Mouse (Mus musculus): Measurements from ENCODE around the gene Gm15319. TPM values are rescaled to one million over a fixed set of nuclear protein-coding genes. Genes with fewer than 3 reads are reported as not detected.
A peak's percentile ranks its signal among the peaks of the same experiment; 100 is the strongest.
"Not testable (repeated sequence)": the region's sequence is repeated elsewhere in the genome, so short reads cannot be mapped to it uniquely, and the experiment has no call there.

The Gm15319 gene
- polyA plus RNA-seq (2016; fragmentation: Nextera tagmentation; extraction: Ambion mirVana) = not detected in 2 replicates

DNA sequence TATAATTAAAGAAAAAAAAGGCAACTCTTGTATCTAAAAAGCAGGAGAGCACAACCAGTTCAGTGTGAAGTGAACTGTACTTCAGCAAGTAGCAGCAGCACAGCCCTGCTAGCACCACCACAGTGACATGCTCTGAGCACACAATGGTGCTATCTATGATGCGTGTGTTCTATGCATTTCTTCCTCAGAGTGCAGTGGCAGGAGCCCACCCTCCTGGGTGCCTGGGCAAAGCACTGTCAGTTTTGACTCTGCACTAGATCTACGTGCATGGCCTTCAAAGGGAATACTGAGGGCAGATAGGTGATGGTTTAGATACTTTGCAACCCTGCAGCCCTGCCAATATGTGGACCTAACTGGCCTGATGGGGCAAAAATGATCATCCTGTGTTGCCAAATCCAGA is at the start of gene Gm15319:
Gene Gm15319, minus strand, starts transcription at position 101 of the 400 bp plus-strand sequence.
- ATAC-seq (ENCODE audit: insufficient number of reproducible peaks, insufficient read depth, low FRiP score, low TSS enrichment, low read depth); H3K4me3 ChIP-seq (replicated peaks); H3K4me1 ChIP-seq (replicated peaks); H3K4me2 ChIP-seq; H3K27ac ChIP-seq; H3K9ac ChIP-seq (replicated peaks); H3K9me3 ChIP-seq; H3K36me3 ChIP-seq; H3K27me3 ChIP-seq: not testable (repeated sequence)
- WGBS = no CpG with 5 or more reads among the region's 2 CpGs

DNA sequence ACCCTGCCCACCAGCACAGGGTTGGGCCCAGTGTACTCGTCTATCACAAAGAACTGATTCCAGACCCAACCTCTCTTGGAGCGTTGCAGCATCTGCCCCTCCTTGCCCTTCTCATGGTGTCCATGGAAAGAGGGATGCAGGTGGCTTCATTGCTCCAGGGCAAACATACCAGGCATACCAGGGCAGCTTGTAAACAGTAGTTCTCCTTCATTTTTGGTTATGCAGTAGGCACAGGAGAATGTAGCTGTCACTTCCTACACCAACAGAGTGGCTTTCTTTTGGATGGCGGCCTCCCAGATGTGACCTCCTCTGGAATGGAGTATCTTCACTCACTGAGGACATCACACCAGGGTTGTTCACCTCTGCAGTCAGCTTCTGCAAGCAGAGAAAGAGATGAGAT is 47.3 kb upstream of the Gm15319 start:
- not testable (repeated sequence) for H3K36me3 ChIP-seq; ATAC-seq (ENCODE audit: insufficient number of reproducible peaks, insufficient read depth, low FRiP score, low TSS enrichment, low read depth); H3K4me3 ChIP-seq (replicated peaks); H3K4me1 ChIP-seq (replicated peaks); H3K9ac ChIP-seq (replicated peaks); H3K27me3 ChIP-seq; H3K9me3 ChIP-seq; H3K27ac ChIP-seq; H3K4me2 ChIP-seq
- WGBS = 67% methylated on average over 1 of the region's 3 CpGs

GRCm38 (mm10) chr8:20408441-20409030 is 45.5 kb upstream of the Gm15319 start:
- H3K4me3 ChIP-seq (replicated peaks); H3K9ac ChIP-seq (replicated peaks); H3K4me2 ChIP-seq; H3K4me1 ChIP-seq (replicated peaks); H3K27me3 ChIP-seq; ATAC-seq (ENCODE audit: insufficient number of reproducible peaks, insufficient read depth, low FRiP score, low TSS enrichment, low read depth); H3K9me3 ChIP-seq; H3K27ac ChIP-seq; H3K36me3 ChIP-seq: not testable (repeated sequence)
- 93% methylated on average over 8 of the region's 8 CpGs for WGBS

DNA sequence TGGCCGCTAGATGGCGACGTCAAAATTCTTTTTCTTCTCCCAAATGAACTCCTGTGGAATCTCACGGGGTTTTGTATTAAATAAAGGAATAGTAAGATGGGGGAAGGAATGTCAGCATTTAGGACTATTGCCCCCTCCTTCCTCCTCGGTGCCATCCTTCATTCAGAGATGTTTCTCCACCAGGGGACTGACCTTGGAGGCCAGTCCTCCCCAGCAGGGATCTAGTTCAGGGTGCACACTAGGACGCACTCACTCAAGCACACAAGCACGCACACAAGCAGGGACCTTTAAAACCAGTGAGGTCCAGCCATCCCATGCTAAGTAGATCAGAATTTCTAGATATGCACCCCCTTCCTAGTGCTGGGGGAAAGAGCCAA is 26.3 kb upstream of the Gm15319 start:
- not testable (repeated sequence) for H3K27me3 ChIP-seq; H3K4me2 ChIP-seq; H3K9me3 ChIP-seq; H3K4me1 ChIP-seq (replicated peaks); H3K27ac ChIP-seq; H3K9ac ChIP-seq (replicated peaks); H3K36me3 ChIP-seq; H3K4me3 ChIP-seq (replicated peaks)
- WGBS = 29% methylated on average over 6 of the region's 7 CpGs
- peak; percentile 52; the same call in 1 of the 2 replicates for ATAC-seq (ENCODE audit: insufficient number of reproducible peaks, insufficient read depth, low FRiP score, low TSS enrichment, low read depth)

DNA sequence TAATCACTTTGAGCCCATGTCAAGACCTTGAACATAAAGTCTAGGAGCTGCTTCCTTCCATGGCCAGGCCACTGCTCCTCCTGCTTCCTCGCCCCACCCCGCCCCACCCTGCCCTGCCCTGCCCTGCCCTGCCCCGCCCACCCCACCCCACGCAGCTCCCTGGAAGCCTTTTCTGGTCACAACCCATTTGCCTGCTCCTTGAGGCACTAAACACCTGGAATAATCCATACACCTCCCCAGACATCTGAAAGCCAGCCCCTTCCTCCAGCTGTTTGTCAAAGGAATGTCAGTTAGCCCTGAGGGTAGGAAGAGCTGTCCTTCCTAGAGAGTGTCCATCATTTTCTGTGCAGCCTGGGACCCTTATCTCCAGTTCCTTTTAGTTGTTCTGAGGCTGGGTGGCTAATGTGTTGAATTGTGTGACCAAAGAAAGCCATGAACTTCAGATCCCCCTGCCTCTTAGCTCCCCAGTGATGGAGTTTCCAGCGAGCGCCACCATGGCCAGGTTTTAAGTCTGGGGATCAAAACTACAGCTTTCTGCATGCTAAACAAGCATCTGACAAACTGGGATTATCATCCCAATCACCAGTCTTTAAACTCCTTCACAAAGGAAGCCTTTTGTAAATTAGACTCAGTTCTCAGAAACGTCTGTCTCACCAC is 25.8 kb upstream of the Gm15319 start:
- H3K36me3 ChIP-seq; H3K9me3 ChIP-seq; H3K4me1 ChIP-seq (replicated peaks); H3K4me2 ChIP-seq; H3K27ac ChIP-seq; H3K9ac ChIP-seq (replicated peaks); H3K4me3 ChIP-seq (replicated peaks); H3K27me3 ChIP-seq: not testable (repeated sequence)
- WGBS = 29% methylated on average over 2 of the region's 7 CpGs
- ATAC-seq (ENCODE audit: insufficient number of reproducible peaks, insufficient read depth, low FRiP score, low TSS enrichment, low read depth) = peak; percentile 56; the same call in 1 of the 2 replicates

DNA sequence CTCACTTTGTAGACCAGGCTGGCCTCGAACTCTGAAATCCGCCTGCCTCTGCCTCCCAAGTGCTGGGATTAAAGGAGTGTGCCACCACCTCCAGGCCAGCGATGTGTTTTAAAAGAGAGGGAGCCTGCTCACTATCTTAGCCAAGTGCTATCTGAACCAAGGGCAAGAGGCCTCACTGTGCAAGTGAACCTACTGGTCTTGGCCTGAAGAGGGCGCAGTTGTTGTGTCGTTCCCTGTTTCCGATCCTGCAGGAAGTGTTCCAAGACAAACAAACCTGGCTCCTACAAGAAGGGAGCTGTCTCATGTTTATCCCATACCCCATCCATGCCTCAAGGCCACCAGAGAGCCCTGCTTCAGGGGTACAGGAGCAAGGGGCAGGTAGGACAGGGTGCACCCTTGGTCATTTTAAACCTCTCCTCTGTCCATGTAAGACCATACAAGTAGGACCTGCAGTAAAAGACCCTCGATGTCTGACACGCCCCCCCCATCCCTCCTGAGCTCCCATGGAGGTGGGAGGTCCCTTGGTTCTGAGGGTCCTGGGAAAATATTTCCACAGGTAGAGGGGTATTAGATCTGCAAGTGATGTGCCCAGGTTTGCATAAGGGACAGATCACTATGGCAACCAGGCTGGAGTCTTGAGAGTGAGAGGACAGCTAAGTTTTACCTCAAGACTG is 24.2 kb upstream of the Gm15319 start:
- H3K4me3 ChIP-seq (replicated peaks); H3K36me3 ChIP-seq; H3K4me1 ChIP-seq (replicated peaks); H3K4me2 ChIP-seq; ATAC-seq (ENCODE audit: insufficient number of reproducible peaks, insufficient read depth, low FRiP score, low TSS enrichment, low read depth); H3K27me3 ChIP-seq; H3K9ac ChIP-seq (replicated peaks); H3K27ac ChIP-seq; H3K9me3 ChIP-seq: not testable (repeated sequence)
- 77% methylated on average over 2 of the region's 8 CpGs for WGBS

DNA sequence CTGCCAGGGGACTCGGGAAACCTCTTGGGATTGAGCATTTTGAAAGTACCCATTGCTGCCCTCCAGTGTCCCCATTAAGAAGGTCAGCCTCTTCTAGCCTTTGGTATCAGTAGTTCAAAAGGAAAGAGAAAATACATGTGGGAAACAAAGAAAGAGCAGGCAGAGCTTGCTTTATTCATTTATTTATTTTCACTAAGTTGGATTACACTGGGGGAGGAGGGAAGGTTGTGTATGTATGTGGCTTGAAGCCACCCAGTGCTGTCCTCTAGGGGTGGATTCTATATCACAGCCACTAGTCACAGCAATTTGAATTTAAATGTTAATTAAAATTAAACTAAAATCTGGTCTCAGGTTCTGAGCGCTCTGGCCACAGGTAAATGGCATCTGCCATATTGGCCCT is 22.0 kb upstream of the Gm15319 start:
- H3K27ac ChIP-seq; ATAC-seq (ENCODE audit: insufficient number of reproducible peaks, insufficient read depth, low FRiP score, low TSS enrichment, low read depth); H3K4me3 ChIP-seq (replicated peaks); H3K9ac ChIP-seq (replicated peaks); H3K36me3 ChIP-seq; H3K27me3 ChIP-seq; H3K4me2 ChIP-seq; H3K9me3 ChIP-seq; H3K4me1 ChIP-seq (replicated peaks): not testable (repeated sequence)
- WGBS = 85% methylated on average over 1 of the region's 2 CpGs

GRCm38 (mm10) chr8:20384131-20384530 is 21.1 kb upstream of the Gm15319 start:
- not testable (repeated sequence) for H3K9me3 ChIP-seq; H3K4me3 ChIP-seq (replicated peaks); H3K27me3 ChIP-seq; H3K36me3 ChIP-seq; H3K27ac ChIP-seq; ATAC-seq (ENCODE audit: insufficient number of reproducible peaks, insufficient read depth, low FRiP score, low TSS enrichment, low read depth); H3K4me1 ChIP-seq (replicated peaks); H3K4me2 ChIP-seq; H3K9ac ChIP-seq (replicated peaks)
- WGBS = 90% methylated on average over 9 of the region's 9 CpGs

- not testable (repeated sequence) for H3K4me3 ChIP-seq (replicated peaks); H3K9ac ChIP-seq (replicated peaks); ATAC-seq (ENCODE audit: insufficient number of reproducible peaks, insufficient read depth, low FRiP score, low TSS enrichment, low read depth); H3K36me3 ChIP-seq; H3K4me1 ChIP-seq (replicated peaks); H3K27ac ChIP-seq; H3K9me3 ChIP-seq; H3K27me3 ChIP-seq; H3K4me2 ChIP-seq
- 77% methylated on average over 2 of the region's 2 CpGs for WGBS
Observed at GRCm38 (mm10) chr8:20382146-20382545, 19.1 kb upstream of the Gm15319 start.

DNA sequence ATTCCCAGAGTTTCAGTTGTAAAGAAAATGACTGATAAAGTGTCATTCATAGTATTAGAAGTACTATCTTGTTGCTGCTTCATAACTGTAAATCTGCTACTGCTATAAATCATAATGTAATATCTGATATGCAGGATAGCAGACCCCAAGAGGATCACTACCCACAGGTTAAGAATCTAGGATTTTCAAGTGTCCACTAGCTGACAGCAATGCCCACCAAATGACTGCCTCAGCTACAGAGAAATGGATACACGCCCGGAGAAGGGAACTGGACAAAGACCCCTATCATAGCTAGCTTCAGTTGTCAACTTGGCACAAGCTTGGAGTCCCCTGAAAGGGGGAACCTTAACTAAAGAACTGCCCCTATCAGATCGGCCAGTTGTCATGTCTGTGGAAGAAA is 18.6 kb upstream of the Gm15319 start:
- ATAC-seq (ENCODE audit: insufficient number of reproducible peaks, insufficient read depth, low FRiP score, low TSS enrichment, low read depth); H3K4me3 ChIP-seq (replicated peaks); H3K27ac ChIP-seq; H3K27me3 ChIP-seq; H3K36me3 ChIP-seq; H3K4me2 ChIP-seq; H3K9ac ChIP-seq (replicated peaks); H3K4me1 ChIP-seq (replicated peaks); H3K9me3 ChIP-seq: not testable (repeated sequence)
- 91% methylated on average over 2 of the region's 3 CpGs for WGBS

GRCm38 (mm10) chr8:20381239-20381620 is 18.2 kb upstream of the Gm15319 start:
- 88% methylated on average over 1 of the region's 5 CpGs for WGBS
- H3K27me3 ChIP-seq; H3K9ac ChIP-seq (replicated peaks); H3K4me3 ChIP-seq (replicated peaks); H3K9me3 ChIP-seq; H3K36me3 ChIP-seq; H3K4me2 ChIP-seq; H3K4me1 ChIP-seq (replicated peaks); ATAC-seq (ENCODE audit: insufficient number of reproducible peaks, insufficient read depth, low FRiP score, low TSS enrichment, low read depth); H3K27ac ChIP-seq: not testable (repeated sequence)

Measured in limb, embryonic 12.5 days (tissue).